Mouse (Mus musculus): ENCODE measurements around the gene Thbd.

The Thbd gene

DNA sequence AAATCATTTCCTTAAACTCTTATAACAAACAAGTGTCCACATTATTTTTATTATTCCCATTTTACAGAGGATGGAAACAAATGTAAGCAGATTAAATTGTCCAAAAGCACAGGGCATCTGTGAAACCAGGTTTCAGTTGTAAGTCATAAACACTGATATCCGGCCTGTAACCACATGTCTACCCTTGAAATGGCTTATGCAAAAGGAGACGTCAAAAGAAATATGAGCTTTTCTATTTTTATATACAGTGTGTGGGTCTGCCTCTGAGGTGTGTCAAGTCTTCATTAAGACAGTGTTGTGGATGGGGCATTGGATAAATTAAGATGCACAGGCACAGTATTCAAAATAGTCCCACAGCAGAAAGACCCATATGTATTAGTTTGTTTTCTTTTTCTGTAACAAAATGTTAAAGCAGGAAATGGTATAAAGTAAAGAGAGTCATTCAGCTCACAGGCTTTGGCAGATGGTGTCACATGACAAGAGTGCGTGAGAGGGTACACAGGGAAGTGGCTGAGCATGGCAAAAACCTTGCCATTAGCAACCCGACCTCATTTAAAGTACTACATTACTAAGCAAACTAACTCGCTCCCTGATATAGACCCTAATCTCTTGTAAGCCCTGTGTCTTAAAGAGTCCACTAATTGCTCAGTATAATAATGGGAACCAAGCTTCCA, 17.9 kb upstream of the Thbd start:
- DNase-seq (ENCODE audit: extremely low read depth, insufficient read length, low spot score), result no peak

- no peak for DNase-seq (ENCODE audit: extremely low read depth, insufficient read length, low spot score)
Observed at GRCm38 (mm10) chr2:148421706-148422105, 13.7 kb upstream of the Thbd start.

DNA sequence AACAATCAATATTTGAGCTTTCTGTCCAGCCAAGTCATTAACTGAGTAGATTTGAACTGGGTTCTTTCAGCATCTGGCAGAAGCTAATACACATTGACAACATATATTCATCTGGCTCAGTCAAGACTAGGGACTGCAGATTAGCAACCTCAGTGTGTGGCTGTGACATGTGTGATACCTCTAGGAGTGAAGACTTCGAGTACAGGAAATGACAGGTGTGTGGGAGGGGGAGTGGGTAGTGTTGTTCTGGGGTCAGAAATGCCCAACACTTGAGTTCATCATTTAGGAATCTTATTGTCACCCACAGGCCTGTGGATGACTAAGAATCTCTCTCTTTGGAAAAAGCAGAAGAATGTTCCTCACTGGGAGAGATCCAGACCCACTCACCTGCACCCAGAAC, 13.1 kb upstream of the Thbd start:
- no peak for DNase-seq (ENCODE audit: extremely low read depth, insufficient read length, low spot score)

DNA sequence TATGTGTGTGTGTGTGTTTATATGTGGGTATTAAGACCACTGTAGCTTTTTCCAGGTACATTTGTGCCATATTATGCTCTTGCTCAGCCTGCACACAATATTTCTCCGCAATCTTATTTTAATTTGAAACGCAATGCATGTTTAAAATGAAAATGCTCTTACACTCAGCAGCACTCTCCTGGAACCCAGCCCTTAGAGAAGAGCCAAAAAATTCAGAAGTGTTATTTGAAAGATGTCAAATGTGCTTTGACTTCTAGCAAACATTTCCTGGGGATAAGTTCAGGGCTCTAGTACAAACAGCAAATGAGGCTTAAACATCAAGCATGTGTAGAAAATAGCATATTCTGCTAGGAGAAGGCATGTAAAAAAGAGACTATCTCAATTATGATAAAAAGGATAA, 11.8 kb upstream of the Thbd start:
- no peak for DNase-seq (ENCODE audit: extremely low read depth, insufficient read length, low spot score)

DNA sequence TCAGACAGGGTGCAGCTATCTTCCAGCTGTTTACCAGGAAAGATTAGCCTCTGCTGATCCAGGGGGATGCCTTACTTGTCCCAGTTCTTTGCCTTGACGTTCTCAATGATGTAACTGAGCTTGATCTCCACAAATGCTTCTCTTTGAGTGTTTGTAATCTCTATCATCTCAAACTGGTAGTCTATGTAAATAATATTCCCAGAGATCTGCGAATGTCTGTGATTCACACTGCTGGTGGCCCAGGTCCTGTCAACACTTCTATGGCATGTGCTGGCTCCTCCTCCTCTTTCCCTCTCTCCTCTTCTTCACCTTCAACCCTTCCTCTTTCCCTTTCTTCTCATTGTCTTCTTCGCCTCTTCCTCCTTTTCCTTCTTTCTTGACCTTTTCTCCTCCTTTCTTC, 11.2 kb upstream of the Thbd start:
- DNase-seq (ENCODE audit: extremely low read depth, insufficient read length, low spot score), result no peak

GRCm38 (mm10) chr2:148409821-148410220, 1.8 kb upstream of the Thbd start:
- no peak for DNase-seq (ENCODE audit: extremely low read depth, insufficient read length, low spot score)

DNA sequence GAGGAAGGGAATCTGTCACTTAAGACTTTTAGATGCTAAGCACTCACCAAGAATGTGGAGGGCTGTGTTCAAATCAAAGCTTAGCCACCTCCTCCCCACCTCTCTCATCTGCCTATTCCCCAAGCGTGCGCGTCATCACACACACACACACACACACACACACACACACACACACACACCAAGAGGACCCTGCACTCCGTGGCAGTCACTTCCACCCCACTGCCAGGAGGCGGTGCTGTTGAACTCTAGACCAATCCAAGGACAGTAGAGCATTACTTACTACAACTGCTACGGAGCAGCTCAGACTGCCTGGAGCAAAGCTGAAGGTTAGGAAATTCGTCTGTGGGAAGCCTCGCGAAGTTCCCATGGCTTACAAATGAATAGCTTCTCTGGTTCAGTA, 1.2 kb upstream of the Thbd start:
- DNase-seq (ENCODE audit: extremely low read depth, insufficient read length, low spot score), result peak; percentile 72

- no peak for DNase-seq (ENCODE audit: extremely low read depth, insufficient read length, low spot score)
Observed at GRCm38 (mm10) chr2:148408761-148409120, 753 bp upstream of the Thbd start.

DNA sequence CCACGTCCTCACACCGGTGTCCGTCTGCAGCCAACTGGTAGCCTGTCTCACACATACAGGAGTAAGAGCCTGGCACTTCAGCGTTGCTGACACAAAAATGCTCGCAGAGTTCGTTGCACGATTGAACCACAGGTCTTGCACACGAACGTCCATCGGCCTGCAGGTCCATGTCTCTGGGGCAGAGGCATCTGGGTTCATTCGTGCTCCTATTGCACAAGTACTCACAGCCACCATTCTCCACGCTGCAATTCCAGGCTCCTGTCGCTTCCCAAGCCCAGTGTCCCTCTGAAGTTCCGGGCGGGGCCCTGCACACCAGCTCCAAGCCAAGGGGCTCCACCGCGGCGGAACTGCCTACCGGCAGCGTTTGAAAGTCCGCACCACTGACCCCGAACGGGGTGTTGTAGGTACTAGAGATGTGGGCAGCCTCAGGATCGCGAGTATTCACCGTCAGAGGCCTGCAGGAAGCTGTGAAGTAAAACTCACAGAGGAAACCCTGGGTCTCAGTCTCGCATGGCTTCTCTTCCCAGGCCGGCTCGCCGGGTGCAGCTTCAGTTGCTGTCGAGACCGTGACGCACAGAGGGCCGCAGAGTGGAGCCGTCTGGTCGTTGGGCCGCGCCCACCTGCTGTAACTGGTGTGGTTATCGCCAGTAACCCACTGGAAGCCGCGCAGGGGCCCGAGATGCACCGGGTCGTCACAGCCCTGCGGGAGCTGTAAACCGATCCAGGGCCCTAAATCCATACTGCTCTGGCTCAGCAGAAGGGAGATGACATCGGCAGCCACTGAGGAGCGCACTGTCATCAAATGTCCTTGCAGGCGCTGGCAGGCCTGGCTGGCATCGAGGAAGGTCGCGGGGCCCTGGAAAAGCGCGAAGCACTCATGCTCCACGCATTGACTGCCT, 768 bp downstream of the Thbd start:
- peak; percentile 79 for DNase-seq (ENCODE audit: extremely low read depth, insufficient read length, low spot score)

GRCm38 (mm10) chr2:148406160-148406970, 1.6 kb downstream of the Thbd start:
- peak; percentile 71 for DNase-seq (ENCODE audit: extremely low read depth, insufficient read length, low spot score)

- no peak for DNase-seq (ENCODE audit: extremely low read depth, insufficient read length, low spot score)
Observed at GRCm38 (mm10) chr2:148404906-148405305, 3.1 kb downstream of the Thbd start.

DNA sequence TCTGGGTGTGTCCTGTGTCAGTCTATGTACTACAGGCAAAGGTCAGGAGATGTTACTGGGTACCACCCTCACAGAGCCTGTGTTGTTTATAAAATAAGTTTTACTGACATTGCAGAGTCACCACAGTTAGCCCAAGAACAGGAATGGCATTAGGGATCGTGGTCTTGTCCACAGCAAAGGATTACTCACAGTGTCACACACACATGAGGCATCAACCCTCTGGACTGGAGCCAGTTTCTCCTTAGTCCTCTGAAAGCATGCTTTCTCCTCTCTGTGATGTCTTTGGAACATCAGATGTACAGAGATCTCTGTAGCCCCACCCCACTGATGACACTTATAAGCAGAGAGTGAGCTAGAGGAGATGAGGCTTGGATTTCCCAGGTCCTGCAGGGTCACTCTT, 5.8 kb downstream of the Thbd start:
- DNase-seq (ENCODE audit: extremely low read depth, insufficient read length, low spot score), result peak; percentile 39

DNA sequence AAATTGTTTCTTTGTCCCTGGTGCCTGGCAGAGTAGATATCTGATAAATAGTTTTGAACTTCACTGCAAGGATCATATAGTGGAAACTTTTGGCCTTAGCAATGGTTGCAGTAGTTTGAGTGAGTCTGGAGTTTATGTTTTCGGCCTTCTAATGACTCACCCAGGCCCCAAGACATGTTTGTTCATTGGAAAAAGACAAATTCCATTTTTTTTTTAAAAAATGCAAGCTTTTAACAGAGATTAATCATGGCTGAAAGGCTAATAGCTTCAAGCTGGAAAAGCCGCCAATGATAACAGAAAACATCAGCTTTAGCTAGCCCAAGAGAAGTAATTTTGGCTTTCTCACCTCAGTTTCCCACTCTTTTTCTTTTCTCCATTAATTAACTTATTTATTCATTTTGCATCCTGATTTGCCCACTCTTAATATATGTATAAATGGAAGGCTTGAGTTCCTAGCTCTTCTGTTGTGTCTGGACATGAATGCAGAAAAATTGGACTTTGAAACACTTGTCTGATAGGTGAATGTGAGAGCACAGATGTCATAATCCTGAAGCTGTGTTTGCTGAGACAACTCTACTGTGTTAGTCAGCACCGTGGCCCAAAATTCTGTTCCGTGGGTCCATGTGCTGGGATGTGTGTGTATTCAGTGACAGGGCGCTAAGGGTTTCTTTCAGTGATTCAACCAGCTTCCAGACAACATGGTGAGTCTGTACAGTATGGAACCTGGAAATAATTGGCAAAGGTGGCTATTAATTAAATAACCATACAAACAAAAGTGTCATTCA, 8.9 kb downstream of the Thbd start:
- no peak for DNase-seq (ENCODE audit: extremely low read depth, insufficient read length, low spot score)

- DNase-seq (ENCODE audit: extremely low read depth, insufficient read length, low spot score), result peak; percentile 47
Observed at GRCm38 (mm10) chr2:148397784-148398100, 10.2 kb downstream of the Thbd start.

DNA sequence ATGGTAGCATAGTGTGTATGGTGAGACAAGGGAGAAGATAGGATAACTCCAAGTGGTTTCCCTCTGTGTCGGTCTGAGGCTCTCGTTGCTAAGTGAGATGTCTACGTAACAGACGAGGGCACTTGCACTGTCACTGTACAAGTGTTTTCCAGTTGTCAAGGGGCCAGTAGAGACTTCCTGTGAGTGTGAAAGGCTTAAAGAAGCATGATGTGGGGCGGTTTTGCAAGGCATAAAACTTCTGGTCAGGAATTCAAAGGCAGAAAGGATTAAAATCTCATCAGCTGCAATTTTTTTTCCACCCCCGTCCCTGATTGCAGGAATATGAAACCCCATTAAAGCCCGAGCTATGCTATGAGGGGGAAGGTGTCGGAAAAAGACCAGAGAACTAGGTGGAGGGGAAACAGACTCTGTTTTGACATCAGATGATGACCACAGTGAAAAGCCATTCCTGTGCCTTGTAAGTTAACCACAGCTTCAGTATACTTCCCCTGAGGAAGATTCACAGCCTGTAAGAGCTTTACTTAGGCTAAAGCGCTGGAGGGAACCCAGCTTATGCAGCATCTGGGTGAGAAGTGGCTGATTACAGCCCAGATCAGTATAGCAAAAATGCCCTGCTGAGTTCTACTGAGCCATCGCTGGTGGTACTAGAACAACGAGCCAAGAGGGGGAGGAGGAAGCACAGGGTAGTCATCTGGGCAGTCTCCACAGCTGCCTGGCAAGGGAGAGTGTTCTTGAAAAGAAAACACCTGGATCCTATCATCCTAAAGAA, 10.8 kb downstream of the Thbd start:
- DNase-seq (ENCODE audit: extremely low read depth, insufficient read length, low spot score), result no peak

GRCm38 (mm10) chr2:148396209-148396608, 11.8 kb downstream of the Thbd start:
- no peak for DNase-seq (ENCODE audit: extremely low read depth, insufficient read length, low spot score)

GRCm38 (mm10) chr2:148395131-148396051, 12.6 kb downstream of the Thbd start, which contains the start of gene Sstr4:
TSS of gene Sstr4 (plus strand) at chr2:148395344.
- peak; percentile 15 for DNase-seq (ENCODE audit: extremely low read depth, insufficient read length, low spot score)

- no peak for DNase-seq (ENCODE audit: extremely low read depth, insufficient read length, low spot score)
Observed at GRCm38 (mm10) chr2:148393846-148394245, 14.1 kb downstream of the Thbd start.

- DNase-seq (ENCODE audit: extremely low read depth, insufficient read length, low spot score), result no peak
Observed at GRCm38 (mm10) chr2:148393149-148393548, 14.8 kb downstream of the Thbd start.

All from 3134 (cell line).